Mouse (Mus musculus) heart, embryonic 10.5 days (tissue): ENCODE results near the gene Cd80. TPM values are rescaled to one million over a fixed set of nuclear protein-coding genes. Genes with fewer than 3 reads are reported as not detected.
A peak's percentile ranks its signal among the peaks of the same experiment; 100 is the strongest.
"Not testable (repeated sequence)": the region's sequence is repeated elsewhere in the genome, so short reads cannot be mapped to it uniquely, and the experiment has no call there.

Source experiments
- DNase-seq: peaks from one replicate; pipeline ENCODE4 v3.0.0-alpha.2; 2017; ENCODE audit warnings: low spot score
- H3K27ac ChIP-seq: fragments of 300-500 bp; sonication (generic); 2 replicates; pipeline ENCODE4 v1.5.1; 2016; ENCODE audit warnings: mild to moderate bottlenecking
- H3K27me3 ChIP-seq: fragments of 300-500 bp; sonication (generic); 2 replicates; pipeline ENCODE4 v1.6.1; 2016; ENCODE audit warnings: mild to moderate bottlenecking; ENCODE audit not compliant: poor library complexity, insufficient read depth, severe bottlenecking
- H3K36me3 ChIP-seq: fragments of 300-500 bp; sonication (generic); 2 replicates; pipeline ENCODE4 v1.6.1; 2016; ENCODE audit warnings: mild to moderate bottlenecking, moderate library complexity
- H3K4me1 ChIP-seq: fragments of 300-500 bp; sonication (generic); 2 replicates; pipeline ENCODE4 v1.6.1; 2016; ENCODE audit warnings: mild to moderate bottlenecking
- H3K4me3 ChIP-seq: fragments of 300-500 bp; sonication (generic); 2 replicates; pipeline ENCODE4 v1.5.1; 2016; ENCODE audit warnings: mild to moderate bottlenecking, moderate library complexity
- H3K9me3 ChIP-seq: fragments of 300-500 bp; sonication (generic); 2 replicates; pipeline ENCODE4 v1.6.1; 2016; ENCODE audit warnings: mild to moderate bottlenecking, moderate library complexity
- WGBS: fragments of 180-500 bp; shearing (Covaris S2); methylation state at CpG from one replicate; pipeline ENCODE4 v1.1.7; 2016; 5-methylcytosine and 5-hydroxymethylcytosine counted together
- polyA plus RNA-seq: library from polyadenylated mRNA; unstranded; fragments of >200 nt; fragmentation: Nextera tagmentation; extraction: Ambion mirVana; gene quantifications from 2 replicates; pipeline ENCODE4 v1.2.1, GENCODE M21; 2016

Gene Cd80
- polyA plus RNA-seq, 1 experiment from 2014 or later = 0.45 TPM

DNA sequence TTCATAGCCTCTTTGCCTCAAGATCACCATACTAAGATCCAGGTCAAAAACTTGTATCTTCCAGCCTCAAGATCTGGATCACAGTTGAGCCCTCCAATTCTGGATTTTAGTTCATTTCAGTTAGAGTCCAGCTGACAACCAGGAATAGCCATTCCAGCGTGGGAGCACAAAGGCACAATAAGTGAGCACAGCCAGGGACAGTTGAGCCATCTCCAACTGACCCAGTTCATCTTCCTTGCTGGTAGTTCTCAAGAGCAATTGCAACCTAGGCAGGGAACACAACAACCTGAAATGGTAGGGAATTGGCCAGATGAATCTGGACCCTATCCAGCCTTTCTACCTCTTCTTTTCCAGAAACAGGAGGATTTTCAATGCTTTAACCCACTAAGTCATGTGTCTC lies 16.2 kb upstream of the Cd80 start:
- peaks cover 1% of the 10 kb centered on the region; the same call in 1 of the 2 replicates for H3K9me3 ChIP-seq
- peaks cover 15% of the 10 kb centered on the region for H3K36me3 ChIP-seq
- H3K27ac ChIP-seq = no peak overlapping the region
- 90% methylated on average over 1 of the region's 1 CpGs for WGBS
- no peak overlapping the region for H3K4me3 ChIP-seq
- no peaks in the 10 kb centered on the region for H3K27me3 ChIP-seq
- 0 out of 2 replicates have a peak, but pooled peaks cover 5% of the 10 kb centered on the region for H3K4me1 ChIP-seq
- no peak for DNase-seq

GRCm38 (mm10) chr16:38440403-38440802 lies 15.0 kb upstream of the Cd80 start:
- Histone ChIP-seq H3K4me3 (no peak overlapping the region), H3K9me3 (peaks cover 4% of the 10 kb centered on the region; the same call in 1 of the 2 replicates), H3K4me1 (no peaks in the 10 kb centered on the region), H3K27me3 (no peaks in the 10 kb centered on the region), H3K27ac (no peak overlapping the region), H3K36me3 (peaks cover 27% of the 10 kb centered on the region)
- WGBS = 64% methylated on average over 6 of the region's 6 CpGs
- DNase-seq = no peak

GRCm38 (mm10) chr16:38441611-38442010 lies 13.8 kb upstream of the Cd80 start:
- H3K36me3 ChIP-seq = peaks cover 39% of the 10 kb centered on the region
- WGBS = 82% methylated on average over 5 of the region's 5 CpGs
- no peak for DNase-seq
- H3K4me3 ChIP-seq = no peak overlapping the region
- peaks cover 4% of the 10 kb centered on the region; the same call in 1 of the 2 replicates for H3K9me3 ChIP-seq
- no peak overlapping the region for H3K27ac ChIP-seq
- no peaks in the 10 kb centered on the region for H3K27me3 ChIP-seq
- no peaks in the 10 kb centered on the region for H3K4me1 ChIP-seq

DNA sequence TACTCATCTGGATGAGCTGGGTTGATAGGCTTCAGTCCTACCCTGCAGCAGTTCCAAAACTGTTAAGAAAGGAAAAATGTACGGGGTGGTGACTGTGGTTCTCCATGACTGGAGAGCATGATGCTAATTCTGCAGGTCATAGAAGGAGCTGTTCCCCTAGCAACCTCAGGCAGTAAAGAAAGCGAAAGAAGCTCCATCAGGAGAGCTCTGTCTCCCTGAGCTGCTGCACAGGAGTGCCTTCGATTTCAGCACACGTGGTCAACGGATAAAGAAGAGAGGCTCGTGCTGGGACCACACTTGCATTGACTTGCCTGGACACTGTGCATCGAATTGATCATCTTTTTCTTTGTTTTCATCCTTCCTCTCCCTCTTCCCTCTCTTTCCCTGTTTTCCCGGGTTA lies 13.1 kb upstream of the Cd80 start:
- no peaks in the 10 kb centered on the region for H3K27me3 ChIP-seq
- 86% methylated on average over 8 of the region's 8 CpGs for WGBS
- peaks cover 4% of the 10 kb centered on the region; the same call in 1 of the 2 replicates for H3K9me3 ChIP-seq
- no peaks in the 10 kb centered on the region for H3K4me1 ChIP-seq
- H3K36me3 ChIP-seq = peaks cover 45% of the 10 kb centered on the region
- no peak overlapping the region for H3K27ac ChIP-seq
- no peak for DNase-seq
- no peak overlapping the region for H3K4me3 ChIP-seq

- 94% methylated on average over 7 of the region's 7 CpGs for WGBS
- H3K9me3 ChIP-seq = peaks cover 4% of the 10 kb centered on the region; the same call in 1 of the 2 replicates
- peaks cover 62% of the 10 kb centered on the region for H3K36me3 ChIP-seq
- H3K4me1 ChIP-seq = no peaks in the 10 kb centered on the region
- H3K27me3 ChIP-seq = no peaks in the 10 kb centered on the region
- no peak overlapping the region for H3K27ac ChIP-seq
- no peak for DNase-seq
- no peak overlapping the region for H3K4me3 ChIP-seq
These were observed 11.5 kb upstream of the Cd80 start for GRCm38 (mm10) chr16:38443721-38444464.

DNA sequence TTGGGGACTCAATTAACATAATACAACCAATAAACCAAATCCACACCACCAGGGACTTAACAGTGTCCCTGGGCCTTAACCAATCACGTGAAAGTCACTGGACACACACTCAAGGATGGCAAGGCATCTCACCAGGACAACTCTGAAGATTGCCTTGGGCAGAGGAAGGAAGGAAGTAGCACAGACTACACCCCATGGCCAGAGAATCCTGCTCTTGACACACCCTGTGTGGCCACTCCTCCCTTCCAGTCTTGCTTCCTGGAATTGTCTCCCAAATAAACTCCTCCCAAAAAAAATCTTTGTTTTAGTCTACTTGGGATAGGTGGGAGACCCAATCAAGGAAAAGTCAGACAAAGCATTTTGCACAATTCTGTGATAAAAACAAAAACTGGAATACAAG lies 10.3 kb upstream of the Cd80 start:
- H3K9me3 ChIP-seq = peaks cover 4% of the 10 kb centered on the region; the same call in 1 of the 2 replicates
- DNase-seq = no peak
- no peak overlapping the region for H3K4me3 ChIP-seq
- peaks cover 73% of the 10 kb centered on the region for H3K36me3 ChIP-seq
- 100% methylated on average over 1 of the region's 1 CpGs for WGBS
- no peaks in the 10 kb centered on the region for H3K4me1 ChIP-seq
- H3K27ac ChIP-seq = no peak overlapping the region
- no peaks in the 10 kb centered on the region for H3K27me3 ChIP-seq

- Histone ChIP-seq H3K36me3 (peaks cover 78% of the 10 kb centered on the region), H3K9me3 (peaks cover 4% of the 10 kb centered on the region; the same call in 1 of the 2 replicates), H3K27ac (no peak overlapping the region), H3K4me3 (no peak overlapping the region), H3K27me3 (no peaks in the 10 kb centered on the region), H3K4me1 (no peaks in the 10 kb centered on the region)
- no peak for DNase-seq
- WGBS = 92% methylated on average over 20 of the region's 20 CpGs
These were observed 9.8 kb upstream of the Cd80 start for GRCm38 (mm10) chr16:38445576-38445975.

- H3K27ac ChIP-seq, DNase-seq, H3K27me3 ChIP-seq, H3K9me3 ChIP-seq, H3K4me3 ChIP-seq, H3K4me1 ChIP-seq: not testable (repeated sequence)
- H3K36me3 ChIP-seq = peaks cover 79% of the 10 kb centered on the region
- WGBS = 90% methylated on average over 2 of the region's 2 CpGs
These were observed 9.2 kb upstream of the Cd80 start for GRCm38 (mm10) chr16:38446141-38446540.

DNA sequence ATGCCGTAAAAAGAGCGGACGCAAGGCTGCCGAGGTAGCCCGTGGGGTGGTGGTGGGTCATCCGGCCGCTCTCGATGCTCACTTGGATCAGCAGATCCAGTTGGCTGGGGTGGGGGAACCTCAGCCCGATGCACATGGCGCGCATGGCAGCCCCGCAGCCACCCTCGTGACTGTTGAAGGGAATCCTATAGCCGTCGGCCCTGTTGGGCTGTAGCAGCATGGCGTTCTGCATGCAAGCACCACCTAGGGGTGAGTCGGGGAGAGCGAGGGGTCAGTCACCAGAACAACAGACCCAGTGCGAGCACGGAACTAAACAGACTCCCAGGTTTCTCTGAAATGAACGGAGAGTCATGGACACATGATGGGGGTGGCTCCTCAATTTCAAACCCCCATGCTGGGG lies 8.0 kb upstream of the Cd80 start:
- Histone ChIP-seq H3K9me3 (peaks cover 4% of the 10 kb centered on the region; the same call in 1 of the 2 replicates), H3K4me3 (no peak overlapping the region), H3K36me3 (peaks cover 79% of the 10 kb centered on the region), H3K4me1 (peaks cover 10% of the 10 kb centered on the region), H3K27ac (no peak overlapping the region), H3K27me3 (no peaks in the 10 kb centered on the region)
- no peak for DNase-seq
- 92% methylated on average over 21 of the region's 21 CpGs for WGBS

- Histone ChIP-seq H3K4me3 (no peak overlapping the region), H3K4me1 (peaks cover 10% of the 10 kb centered on the region), H3K27ac (no peak overlapping the region), H3K9me3 (peaks cover 4% of the 10 kb centered on the region; the same call in 1 of the 2 replicates), H3K27me3 (no peaks in the 10 kb centered on the region), H3K36me3 (peaks cover 71% of the 10 kb centered on the region)
- DNase-seq = no peak
- WGBS = 90% methylated on average over 12 of the region's 12 CpGs
These were observed 6.9 kb upstream of the Cd80 start for GRCm38 (mm10) chr16:38448458-38448857.

DNA sequence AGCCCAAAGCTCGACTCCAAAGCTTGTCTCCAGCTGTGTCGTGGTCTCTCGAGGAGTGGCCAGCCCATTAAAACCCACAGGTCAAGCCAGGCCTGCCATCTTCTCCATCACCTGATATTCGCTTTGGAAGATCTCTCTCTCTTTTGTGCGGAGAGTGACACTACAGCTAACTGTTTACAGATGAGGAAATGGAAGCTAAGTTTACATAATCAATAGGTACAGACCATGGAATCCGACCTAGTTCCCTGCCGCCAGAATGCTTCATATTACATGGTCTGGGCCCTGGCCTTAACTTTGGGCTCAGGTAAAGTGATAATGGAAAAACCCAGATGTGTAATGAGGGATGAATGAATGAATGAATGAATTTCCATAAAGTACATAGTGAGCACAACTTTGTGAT lies 4.7 kb upstream of the Cd80 start:
- Histone ChIP-seq H3K4me3 (no peak overlapping the region), H3K36me3 (peaks cover 49% of the 10 kb centered on the region), H3K4me1 (peaks cover 10% of the 10 kb centered on the region), H3K27me3 (peaks cover 2% of the 10 kb centered on the region; the same call in 1 of the 2 replicates), H3K27ac (no peak overlapping the region), H3K9me3 (no peaks in the 10 kb centered on the region)
- DNase-seq = no peak
- WGBS = 91% methylated on average over 7 of the region's 7 CpGs

DNA sequence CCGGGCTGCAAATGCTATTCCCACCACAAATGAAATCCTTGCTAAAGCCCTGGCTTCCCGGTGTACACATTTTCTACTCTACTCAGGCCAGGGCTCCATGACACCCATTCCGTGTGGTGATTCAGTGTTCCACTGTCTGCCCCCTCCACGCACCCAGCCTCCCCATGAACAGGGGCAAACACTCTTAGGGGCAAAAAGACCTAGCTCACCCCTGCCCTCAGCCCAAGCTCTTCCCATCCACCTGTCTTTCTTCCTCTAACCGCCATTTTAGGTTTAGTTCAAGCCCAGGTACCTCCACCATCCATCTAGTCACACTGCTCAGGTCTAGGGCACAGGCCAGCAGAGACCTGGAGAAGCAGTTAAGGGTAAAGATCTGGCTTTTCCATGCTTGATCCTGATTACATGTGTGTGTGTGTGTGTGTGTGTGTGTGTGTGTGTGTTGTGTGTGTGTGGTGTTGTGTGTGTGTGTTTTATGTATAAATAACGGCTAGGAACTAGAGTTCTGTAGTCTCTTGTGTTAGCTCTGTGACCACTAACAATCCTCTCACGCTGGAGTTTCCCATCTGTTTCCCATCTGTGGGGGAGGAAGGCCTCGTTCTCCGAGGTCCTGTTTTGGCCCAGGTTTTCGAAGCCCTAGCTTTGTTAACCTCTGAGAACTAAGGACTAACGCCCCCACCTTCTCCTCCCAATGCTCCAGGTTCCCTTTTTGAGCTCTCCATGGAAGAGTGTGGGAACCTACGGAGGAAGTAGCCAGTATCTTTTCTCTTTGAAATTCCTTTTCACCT lies 3.7 kb upstream of the Cd80 start:
- peaks cover 5% of the 10 kb centered on the region; the same call in 1 of the 2 replicates for H3K27me3 ChIP-seq
- peak overlapping the region; percentile 98 for H3K27ac ChIP-seq
- H3K4me1 ChIP-seq = peaks cover 10% of the 10 kb centered on the region
- WGBS = 49% methylated on average over 12 of the region's 12 CpGs
- no peaks in the 10 kb centered on the region for H3K9me3 ChIP-seq
- H3K4me3 ChIP-seq = peak overlapping the region; percentile 69
- peaks cover 40% of the 10 kb centered on the region for H3K36me3 ChIP-seq
- no peak for DNase-seq
